8 mouse cellular contexts compared by ENCODE assay signal in the genomic region with DNA sequence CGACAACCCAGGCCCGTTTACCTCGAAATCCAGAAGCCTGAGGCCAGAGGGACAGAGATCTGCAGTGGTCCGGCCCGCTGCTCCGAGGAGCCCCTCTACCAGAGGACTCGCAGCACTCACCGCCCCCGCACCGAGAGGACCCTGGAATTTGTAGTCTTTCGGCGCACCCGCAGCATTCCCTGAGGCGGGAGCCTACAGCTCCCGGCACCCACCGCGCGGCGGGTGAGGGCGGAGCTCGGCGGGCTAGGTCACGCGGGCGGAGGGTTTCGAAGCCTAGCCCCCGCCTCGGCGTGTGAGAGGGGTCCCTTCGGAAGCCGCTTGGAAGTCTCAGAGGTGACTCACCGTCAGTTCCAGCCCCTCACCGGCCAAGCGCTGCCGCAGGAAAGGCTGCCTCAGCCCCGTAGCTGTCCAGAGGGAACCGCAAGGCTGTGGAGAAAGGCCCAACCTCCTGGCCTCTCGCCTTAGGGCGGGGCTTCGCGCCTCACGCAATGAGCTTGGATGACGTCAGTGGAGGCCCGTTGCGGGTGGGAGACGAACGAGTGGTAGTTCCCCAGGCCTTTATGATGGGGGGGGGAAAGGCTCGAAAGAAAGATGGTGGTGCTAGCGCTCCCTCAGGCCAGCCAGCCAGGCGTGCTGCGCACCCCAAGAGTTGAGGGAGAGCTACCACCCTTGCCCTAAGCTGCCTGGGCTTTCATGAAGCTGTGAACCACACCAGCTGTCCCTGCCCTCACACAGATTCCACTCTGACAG. TPM values are rescaled to one million over a fixed set of nuclear protein-coding genes. Genes with fewer than 3 reads are reported as not detected.
A peak's percentile ranks its signal among the peaks of the same experiment; 100 is the strongest.
DNase-seq lines count a peak whose midpoint lies in the region; ATAC-seq and TF ChIP-seq lines count a peak whose summit lies in the region.

TSS of gene Cdip1 (minus strand) at position 483 of the 750 bp plus-strand sequence.

- peak; percentile 99 for ATAC-seq in hindbrain, postnatal 0 days
- ATAC-seq in megakaryocyte, adult 5-6 weeks (ENCODE audit: poor library complexity, severe bottlenecking), result peak; percentile 95

- peaks cover 27% of the 10 kb centered on the region for H3K4me1 ChIP-seq in hindbrain, postnatal 0 days (ENCODE audit: insufficient read depth, low read length)

- intact Hi-C loops in gastrocnemius, adult 2 months (cut with DNase I), result loop anchor here (1.0 to 5.0 kb wide), 3 partner anchors 29 to 158 kb away; no protein-coding TSS in a partner anchor
- intact Hi-C loops in left cerebral cortex, adult 2 months (cut with DNase I), result loop anchor here (2.0 to 5.0 kb wide), 3 partner anchors 63 to 105 kb away; partner anchors contain the start of genes Hmox2 and Nmral1

- no peaks in the 10 kb centered on the region for H3K9me3 ChIP-seq in hindbrain, postnatal 0 days (ENCODE audit: low read length)

- peak; percentile 64 for DNase-seq in WW6 (ENCODE audit: low read depth, low spot score)
- peak; percentile 86 to 94 for DNase-seq in cerebellum, postnatal 4 days (ENCODE audit: low spot score in 2 of 2)
- DNase-seq in gastrocnemius, adult 2 months, result peak; percentile 96
- DNase-seq in hindbrain, postnatal 0 days (ENCODE audit: low spot score), result peak; percentile 98
- DNase-seq in left cerebral cortex, adult 2 months (ENCODE audit: extremely low spot score in 1 of 2, low spot score in 2 of 2), result peak; percentile 95 to 96
- DNase-seq in right cerebral cortex, adult 2 months (ENCODE audit: low spot score in 2 of 2), result peak; percentile 97
- peak; percentile 92 for DNase-seq in urinary bladder, postnatal 14 days (ENCODE audit: low spot score)

- H3K27me3 ChIP-seq in hindbrain, postnatal 0 days (ENCODE audit: insufficient read depth, low read length), result no peaks in the 10 kb centered on the region

- H3K4me2 ChIP-seq in hindbrain, postnatal 0 days (ENCODE audit: low read depth, low read length), result peak within 1 kb of the TSS; percentile 89

- H3K36me3 ChIP-seq in hindbrain, postnatal 0 days (ENCODE audit: insufficient read depth, low read length), result no peaks in the 10 kb centered on the region

- peak within 1 kb of the TSS; percentile 80 for H3K4me3 ChIP-seq in gastrocnemius, adult 2 months
- peak within 1 kb of the TSS; percentile 79 for H3K4me3 ChIP-seq in hindbrain, postnatal 0 days (ENCODE audit: low read length)
- H3K4me3 ChIP-seq in left cerebral cortex, adult 2 months, result peak within 1 kb of the TSS; percentile 86

- H3K27ac ChIP-seq in gastrocnemius, adult 2 months, result peak within 1 kb of the TSS; percentile 99
- H3K27ac ChIP-seq in hindbrain, postnatal 0 days, result peak within 1 kb of the TSS; percentile 97
- H3K27ac ChIP-seq in left cerebral cortex, adult 2 months, result peak within 1 kb of the TSS; percentile 99

- peak within 1 kb of the TSS; percentile 92 for H3K9ac ChIP-seq in hindbrain, postnatal 0 days (replicated peaks; ENCODE audit: low read length)

- WGBS in hindbrain, postnatal 0 days, result under 1% methylated on average over 50 of the region's 51 CpGs

- TF ChIP-seq CTCF in gastrocnemius, adult 2 months (IDR thresholded peaks at IDR 0.05), result no peak
- peak; percentile 39 for TF ChIP-seq CTCF in hindbrain, postnatal 0 days (IDR thresholded peaks at IDR 0.05; ENCODE audit: low read depth)
- TF ChIP-seq CTCF in left cerebral cortex, adult 2 months (IDR thresholded peaks at IDR 0.05), result no peak

RNA-seq across cellular contexts. Expression of gene Cdip1, which starts in this region (rescaled TPM):
- total RNA-seq in gastrocnemius, adult 2 months (2021), result 10 to 100 TPM; 69.3 to 82.9 TPM
- total RNA-seq in hindbrain, postnatal 0 days (2014; rRNA removed), result 147 and 148 TPM in 2 replicates
- 133 and 135 TPM in 2 replicates for polyA plus RNA-seq in hindbrain, postnatal 0 days (2015; fragmentation: Nextera tagmentation; extraction: Ambion mirVana)
- 100 to 1,000 TPM; 189 to 204 TPM for total RNA-seq in left cerebral cortex, adult 2 months (2021)
- 12.0 and 12.2 TPM in 2 replicates for total RNA-seq in megakaryocyte, adult 5-6 weeks (2015)
- 9.2 and 11.1 TPM in 2 replicates for total RNA-seq in megakaryocyte, adult 5-6 weeks (2017)

Comparison
In these comparisons a context has a peak if more than half of its experiments do, and no peak if none do; other contexts are left out.
1. Peak in every context shown above with its lines: DNase-seq, ATAC-seq, H3K4me3 ChIP-seq and H3K27ac ChIP-seq.
2. RNA of gene Cdip1 (total RNA-seq): 189 to 204 TPM in left cerebral cortex, adult 2 months, 147 to 148 TPM in hindbrain, postnatal 0 days and 69.3 to 82.9 TPM in gastrocnemius, adult 2 months; 9.2 to 12.2 TPM in megakaryocyte, adult 5-6 weeks; every median in the first group is over 4 times any median in the second.